Mouse (Mus musculus) cerebellum, adult 11-12 months (tissue): ENCODE data around the gene Gm10799.
"Not testable (repeated sequence)": the region's sequence is repeated elsewhere in the genome, so short reads cannot be mapped to it uniquely, and the experiment has no call there.

Experiments
- DNase-seq: peaks from one replicate; pipeline ENCODE4 v3.0.0; 2022

Gene Gm10799

DNA sequence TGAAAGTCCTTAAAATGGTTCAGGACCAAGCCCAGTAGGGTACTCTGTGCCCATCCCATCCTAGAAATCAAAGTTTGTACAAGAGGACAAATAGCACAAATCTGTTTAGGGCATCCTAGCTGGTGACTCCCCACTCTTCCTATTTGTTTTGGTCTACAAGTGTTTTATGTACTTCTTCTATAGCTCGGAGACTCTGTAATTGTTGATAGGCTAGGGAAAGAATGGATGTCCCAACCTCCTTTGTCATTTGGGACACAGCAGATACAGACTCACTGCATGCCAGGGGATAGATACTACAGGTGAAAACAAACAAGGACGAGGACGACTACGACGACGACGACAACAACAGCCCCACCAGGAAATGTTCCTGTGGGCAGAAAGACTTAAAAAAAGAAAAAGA is at the start of gene Gm10799:
Gene Gm10799, minus strand, starts transcription at position 101 of the 400 bp plus-strand sequence.
- DNase-seq: not testable (repeated sequence)

DNA sequence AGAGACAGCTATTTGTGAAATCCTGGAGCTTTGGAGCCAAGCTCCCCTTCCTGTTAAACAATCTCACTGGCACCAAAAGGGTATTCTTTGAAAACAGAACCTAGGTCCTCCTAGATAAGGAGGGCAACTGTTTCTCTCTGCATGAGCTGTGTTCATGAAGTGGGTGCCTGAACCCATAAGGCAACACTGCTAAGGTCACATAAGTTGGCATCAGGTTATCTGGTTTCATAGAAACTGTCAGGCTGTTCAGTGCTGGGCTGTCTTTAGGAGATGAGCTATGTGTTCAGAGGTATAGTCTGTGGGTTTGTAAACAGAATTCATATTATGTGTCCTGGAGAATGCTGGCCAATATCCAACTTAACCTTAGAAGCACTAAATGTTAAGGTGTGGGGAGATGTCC is 48.8 kb upstream of the Gm10799 start:
- DNase-seq: not testable (repeated sequence)

DNA sequence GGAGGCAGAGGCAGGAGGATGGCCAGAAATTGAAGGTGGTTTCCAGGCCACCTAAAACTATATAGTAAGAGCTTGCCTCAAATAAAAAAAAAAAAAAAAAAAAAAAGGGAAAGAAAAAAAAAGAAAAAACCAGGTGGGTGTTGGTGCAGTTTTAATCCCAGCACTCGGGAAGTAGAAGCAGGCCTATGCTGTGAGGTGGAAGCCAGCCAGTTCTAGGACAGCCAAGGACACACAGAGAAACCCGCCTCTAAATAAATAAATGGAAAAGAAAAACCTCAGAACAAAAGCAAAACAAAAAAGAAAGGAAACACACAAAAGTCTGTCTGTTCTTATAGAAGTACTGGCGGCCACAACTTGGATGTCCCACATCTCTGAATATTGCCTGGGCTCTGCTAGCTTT is 46.5 kb upstream of the Gm10799 start:
- no peak for DNase-seq

DNA sequence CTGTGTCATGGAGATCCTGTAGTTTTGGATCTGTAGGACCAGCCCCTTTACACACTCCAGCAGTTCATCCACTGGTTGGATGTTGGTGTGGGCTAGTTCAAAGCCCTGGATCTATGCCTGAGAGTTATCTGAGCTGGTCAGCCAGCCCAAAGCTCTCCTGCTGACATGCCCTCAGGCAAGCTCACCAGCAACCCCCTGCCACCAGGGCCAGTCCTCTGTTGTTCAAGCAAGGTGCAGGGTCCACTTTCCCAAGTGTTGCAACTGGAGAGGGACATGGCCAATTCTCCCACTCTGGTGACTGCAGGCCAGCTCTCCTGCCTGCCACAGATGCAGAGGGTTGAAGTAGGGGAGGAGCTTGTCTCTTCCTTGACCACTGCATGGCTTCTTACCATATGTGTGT is 45.2 kb upstream of the Gm10799 start:
- not testable (repeated sequence) for DNase-seq

DNA sequence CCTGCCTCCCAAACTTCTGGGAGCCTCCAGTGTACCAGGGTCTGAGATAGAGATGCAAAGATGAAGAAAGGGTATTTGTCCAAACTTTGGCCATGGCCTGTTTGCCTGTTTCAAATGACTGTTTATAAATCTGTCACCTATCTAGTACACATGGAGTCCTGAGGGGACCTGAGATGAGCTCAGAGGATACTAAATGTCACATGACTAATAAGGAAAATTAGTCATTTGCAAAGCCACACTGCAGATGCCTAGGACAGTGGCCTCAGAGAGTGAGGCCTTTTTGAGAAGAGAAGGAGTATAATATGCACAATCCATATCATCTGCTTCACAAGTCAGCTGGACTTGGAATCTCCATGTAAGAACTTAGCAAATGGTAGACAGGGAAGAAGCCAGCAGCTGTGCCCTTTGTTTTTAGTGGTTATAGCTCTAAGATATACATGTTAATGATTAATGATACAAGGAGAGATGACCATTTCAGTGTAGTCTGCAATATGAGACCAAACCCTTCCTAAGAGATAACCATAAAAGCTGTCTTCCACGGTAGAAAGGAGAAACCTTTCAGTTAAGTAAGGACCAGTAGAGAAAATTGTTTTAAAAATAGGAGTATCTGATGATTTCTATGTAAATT is 42.9 kb upstream of the Gm10799 start:
- not testable (repeated sequence) for DNase-seq

DNA sequence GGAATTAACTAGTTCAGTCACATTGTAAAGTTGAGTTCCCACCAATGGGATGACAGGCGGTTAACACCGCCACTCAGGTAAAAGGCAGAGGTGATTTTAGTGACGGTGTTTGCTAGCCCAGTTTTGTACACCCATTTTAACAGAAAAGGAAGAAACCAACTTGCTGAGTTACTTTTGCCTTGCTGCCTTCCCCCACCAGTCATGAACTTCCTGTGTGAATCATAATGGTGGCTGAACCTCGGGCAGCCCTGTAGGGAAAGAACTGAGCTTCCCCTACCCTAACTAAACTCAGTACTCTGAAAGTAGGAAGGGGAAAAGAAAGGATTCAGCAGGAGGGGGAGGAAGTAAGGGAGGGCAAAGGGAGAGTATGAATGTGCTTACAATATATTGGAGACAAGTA is 41.7 kb upstream of the Gm10799 start:
- DNase-seq: no peak

DNA sequence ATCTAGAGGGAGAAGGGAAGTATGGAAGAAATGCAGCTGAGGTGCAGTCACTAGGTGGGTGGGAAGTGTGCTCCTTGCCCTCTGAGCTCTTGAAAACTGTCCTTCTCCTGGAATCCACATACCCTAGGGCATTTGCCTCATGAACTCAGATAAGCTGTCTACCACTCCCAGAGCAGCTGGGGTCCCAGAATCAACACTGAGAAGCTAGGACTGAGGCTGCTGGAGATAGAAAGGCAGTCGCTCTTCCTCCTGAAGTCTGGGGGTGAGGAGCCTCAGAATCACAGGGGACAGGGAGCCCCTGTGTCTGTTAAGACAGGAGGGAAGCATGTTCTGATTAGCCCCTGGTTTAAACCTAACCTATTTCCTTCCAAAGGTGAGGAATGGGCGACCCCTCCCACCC is 41.2 kb upstream of the Gm10799 start:
- DNase-seq: no peak

DNA sequence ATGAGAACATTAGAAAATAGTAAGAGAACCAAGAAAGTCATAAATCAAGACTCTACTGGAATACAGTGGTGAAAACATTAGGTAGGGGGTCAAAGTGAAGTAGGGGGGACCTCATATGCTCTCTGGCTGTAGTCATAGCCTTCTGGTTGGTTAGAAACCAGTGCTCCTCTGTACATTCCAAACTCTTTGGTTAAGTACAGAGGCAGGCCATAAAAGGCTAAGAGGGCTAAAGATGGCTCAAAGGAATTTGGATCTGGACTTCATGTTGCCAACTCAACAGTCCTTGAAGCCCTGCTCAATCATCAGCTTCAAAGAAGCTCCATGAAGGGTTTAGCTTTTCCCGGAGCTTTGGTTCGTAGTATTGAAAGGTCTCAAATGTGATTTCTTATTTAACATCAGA is 40.7 kb upstream of the Gm10799 start:
- not testable (repeated sequence) for DNase-seq

DNA sequence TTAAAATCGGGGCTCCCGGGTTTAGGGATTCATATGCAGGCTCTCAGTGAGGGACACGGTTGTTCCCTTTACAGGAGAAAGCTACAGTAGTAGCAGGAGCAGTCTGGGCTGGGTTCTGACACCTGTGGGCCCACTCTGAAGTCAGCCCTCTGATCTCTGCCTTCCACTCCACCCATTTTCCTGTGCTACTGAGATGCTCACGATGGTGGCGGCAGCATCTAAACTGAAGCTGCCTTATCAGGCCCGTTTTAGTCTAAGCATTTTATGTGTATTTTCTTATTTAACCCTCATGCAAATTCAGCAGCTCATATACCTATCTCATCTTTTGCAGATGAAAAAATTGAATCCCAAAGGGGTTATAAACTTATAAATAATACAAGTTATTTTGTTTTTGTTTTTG is 36.5 kb upstream of the Gm10799 start:
- DNase-seq: no peak

DNA sequence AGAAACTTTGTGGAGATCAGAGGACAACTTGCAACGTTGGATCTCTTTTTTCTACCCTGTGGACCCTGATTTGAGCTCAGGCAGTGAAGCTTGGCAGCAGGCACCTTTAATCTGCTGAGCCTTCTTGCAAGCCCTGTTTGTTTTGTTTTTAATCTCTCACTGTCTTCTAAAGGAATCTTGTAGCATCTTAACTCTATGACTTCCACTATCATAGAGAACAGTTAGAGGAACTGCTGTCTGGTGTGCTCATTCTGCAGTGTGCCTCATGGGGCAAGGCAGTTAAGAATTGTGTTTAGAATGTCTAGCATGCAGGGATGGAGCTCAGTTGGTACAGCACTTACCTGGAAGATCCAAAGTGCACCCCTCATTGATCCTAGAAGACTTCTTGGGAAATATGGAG is 31.6 kb upstream of the Gm10799 start:
- no peak for DNase-seq

DNA sequence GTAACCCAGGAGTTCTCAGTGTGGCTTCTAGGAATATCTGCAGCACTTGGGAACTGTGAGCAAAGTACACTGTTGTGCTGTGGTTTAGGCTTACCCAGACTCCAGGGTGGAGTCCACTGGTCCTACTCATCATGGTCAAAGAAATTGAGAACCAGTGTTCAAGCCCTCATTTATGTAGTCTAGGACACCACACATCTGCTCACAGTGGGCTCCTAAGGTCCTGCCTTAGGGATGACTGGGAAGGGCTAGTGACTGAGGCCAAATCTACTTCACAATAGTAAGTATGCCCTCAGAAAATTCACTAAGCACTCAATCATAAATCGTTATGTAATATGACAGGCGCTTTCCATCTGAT is 30.9 kb upstream of the Gm10799 start:
- DNase-seq: no peak

DNA sequence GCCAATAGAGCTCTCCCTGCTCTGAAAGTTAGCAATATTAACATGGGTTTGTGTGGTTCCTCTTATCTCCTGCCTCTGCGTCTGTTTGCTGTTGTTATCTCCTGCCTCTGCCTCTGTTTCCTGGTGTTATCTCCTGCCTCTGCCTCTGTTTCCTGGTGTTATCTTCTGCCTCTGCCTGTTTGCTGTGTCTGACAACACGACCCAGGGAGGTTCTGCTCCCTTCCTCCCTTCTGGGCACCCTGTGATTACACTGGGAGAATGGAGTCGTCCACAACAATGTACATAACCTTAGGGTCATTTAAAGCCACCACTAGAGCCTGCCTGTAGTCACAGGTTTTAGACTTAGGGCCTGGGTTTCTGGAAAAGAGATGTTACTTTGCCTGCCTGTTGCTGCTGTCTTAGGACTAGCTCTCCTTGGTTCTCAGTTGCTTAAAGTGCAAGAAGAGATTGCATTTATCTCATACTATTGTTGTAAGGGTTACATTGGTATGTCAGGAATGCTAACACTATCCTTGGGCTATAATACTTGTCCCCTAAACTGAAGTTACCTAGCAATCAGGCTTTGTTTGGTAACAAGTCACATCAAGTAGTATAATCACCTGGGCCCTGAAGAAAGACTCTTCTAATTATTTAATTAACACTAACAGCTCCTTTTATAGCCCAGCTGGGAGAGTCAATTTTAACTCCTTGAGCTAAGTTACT is 30.3 kb upstream of the Gm10799 start:
- no peak for DNase-seq

DNA sequence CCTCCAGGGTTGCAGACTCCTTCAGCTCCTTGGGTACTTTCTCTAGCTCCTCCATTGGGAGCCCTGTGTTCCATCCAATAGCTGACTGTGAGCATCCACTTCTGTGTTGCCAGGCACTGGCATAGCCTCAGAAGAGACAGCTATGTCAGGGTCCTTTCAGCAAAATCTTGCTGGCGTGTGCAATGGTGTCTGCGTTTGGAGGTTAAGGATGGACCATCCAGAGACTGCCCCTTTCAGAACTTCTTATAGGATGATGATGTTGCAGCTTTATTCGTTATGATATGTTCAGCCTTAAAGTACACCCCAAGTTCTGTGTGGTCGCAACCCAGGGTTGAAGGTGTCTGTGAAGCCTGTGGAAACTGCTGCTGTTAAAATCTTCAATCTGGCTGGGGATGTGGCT is 29.0 kb upstream of the Gm10799 start:
- DNase-seq: not testable (repeated sequence)

DNA sequence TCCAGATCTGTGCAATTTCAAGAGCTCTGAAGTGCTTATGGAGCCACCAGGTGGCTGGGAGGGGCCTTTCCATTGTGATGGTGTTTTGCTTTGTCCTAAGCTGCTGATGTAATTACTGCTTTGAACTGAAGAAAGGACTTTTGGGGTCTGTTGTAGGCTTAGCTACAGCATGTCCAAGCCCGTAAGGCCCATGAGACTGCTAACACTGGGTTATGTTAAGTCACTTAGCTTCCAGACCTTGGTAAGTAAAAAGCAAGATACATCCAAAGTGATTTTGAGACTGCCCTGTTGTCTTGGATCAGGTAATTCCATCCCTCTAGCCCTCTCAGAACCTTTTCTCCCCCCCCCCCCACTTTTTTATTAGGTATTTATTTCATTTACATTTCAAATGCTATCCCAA is 28.4 kb upstream of the Gm10799 start:
- DNase-seq: not testable (repeated sequence)

DNA sequence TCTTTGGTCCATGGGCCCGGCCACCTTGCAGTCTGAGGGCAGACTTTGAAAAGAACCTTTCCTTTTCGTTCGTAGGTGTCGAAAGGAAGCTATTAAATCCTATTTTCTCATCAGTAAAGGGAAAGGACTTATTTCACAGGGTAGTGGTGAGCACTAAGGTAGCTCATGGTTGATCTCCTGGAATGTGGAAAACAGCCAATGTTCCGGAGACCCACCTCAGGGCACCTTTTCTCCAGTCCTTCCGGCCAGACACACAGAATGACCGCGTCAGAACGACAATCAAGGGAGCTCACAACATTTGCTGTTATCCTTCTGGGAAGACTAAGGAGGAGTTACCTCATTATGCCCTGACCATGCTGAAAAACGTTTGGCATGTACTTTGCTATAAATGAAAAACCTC is 27.9 kb upstream of the Gm10799 start:
- DNase-seq: no peak

DNA sequence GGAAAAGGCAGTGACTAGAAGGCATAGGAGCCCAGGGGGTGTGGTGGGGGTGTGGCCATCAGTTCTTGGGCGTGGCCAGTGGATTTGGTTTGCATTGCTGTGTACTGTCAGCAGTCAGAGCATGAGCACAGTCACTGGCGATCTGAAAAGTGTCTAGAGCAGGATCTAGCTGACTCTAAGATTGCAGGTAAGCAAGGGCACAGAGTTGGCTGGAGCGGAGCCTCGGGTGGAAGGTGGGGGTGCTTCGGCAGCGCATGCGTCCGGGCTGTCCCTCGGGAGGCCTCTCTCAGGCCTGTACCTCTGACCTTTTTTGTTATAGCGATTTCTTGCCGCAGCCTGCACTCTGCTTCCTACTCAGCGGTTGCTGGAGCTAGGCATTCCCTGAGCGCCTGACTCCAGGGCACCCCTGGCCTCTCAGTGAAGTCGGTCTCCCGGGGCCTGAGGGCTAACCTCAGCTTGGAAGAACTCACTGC is 27.4 kb upstream of the Gm10799 start, which contains the start of gene Cd59a:
Gene Cd59a, plus strand, starts transcription at position 61 of the 473 bp plus-strand sequence.
- peak; percentile 77 for DNase-seq

DNA sequence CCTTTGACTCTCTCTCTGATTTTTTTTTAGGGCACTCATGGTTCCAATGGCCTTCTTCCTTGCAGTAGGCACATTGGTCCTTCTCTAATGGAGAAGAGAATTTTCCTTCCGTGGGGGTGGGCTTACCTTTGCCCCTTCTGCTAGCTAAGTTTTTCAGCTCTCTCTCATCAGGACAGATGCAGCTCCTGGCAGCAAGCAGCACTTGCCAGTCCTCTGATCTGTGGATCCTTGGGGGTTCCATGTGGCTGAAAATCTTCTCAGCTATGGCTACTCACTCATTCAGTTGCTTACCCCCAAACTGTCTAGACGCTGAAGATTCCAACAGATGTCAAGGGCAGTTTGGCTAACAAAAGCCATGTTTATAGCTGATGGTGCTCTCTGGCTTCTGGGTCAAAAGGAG is 25.0 kb upstream of the Gm10799 start:
- no peak for DNase-seq

DNA sequence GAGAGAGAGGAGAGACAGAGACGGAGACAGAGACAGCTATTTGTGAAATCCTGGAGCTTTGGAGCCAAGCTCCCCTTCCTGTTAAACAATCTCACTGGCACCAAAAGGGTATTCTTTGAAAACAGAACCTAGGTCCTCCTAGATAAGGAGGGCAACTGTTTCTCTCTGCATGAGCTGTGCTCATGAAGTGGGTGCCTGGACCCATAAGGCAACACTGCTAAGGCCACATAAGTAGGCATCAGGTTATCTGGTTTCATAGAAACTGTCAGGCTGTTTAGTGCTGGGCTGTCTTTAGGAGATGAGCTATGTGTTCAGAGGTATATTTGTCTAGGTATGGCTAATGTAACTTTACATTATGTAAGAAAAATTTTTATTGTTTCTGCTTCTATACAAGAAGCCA is 19.2 kb upstream of the Gm10799 start:
- DNase-seq: not testable (repeated sequence)

DNA sequence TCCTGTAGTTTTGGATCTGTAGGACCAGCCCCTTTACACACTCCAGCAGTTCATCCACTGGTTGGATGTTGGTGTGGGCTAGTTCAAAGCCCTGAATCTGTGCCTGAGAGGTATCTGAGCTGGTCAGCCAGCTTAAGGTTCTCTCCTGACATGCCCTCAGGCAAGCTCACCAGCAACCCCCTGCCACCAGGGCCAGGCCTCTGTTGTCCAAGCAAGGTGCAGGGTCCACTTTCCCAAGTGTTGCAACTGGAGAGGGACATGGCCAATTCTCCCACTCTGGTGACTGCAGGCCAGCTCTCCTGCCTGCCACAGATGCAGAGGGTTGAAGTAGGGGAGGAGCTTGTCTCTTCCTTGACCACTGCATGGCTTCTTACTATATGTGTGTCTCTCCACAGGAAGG is 15.7 kb upstream of the Gm10799 start:
- DNase-seq: not testable (repeated sequence)

DNA sequence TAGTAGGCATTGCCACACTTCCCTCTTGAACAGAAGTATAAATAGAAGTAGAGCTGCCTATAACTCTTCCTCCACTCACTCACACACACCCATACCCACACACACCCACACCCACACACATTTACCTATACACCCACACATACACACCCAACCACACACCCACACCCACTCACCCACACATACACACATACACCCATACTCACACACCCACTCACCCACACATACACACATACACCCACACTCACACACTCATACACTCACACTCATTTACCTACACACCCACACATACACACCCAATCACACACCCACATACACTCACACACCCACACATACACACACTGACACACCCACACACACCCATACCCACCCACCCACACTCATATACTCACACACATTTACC is 14.1 kb upstream of the Gm10799 start:
- DNase-seq: no peak

DNA sequence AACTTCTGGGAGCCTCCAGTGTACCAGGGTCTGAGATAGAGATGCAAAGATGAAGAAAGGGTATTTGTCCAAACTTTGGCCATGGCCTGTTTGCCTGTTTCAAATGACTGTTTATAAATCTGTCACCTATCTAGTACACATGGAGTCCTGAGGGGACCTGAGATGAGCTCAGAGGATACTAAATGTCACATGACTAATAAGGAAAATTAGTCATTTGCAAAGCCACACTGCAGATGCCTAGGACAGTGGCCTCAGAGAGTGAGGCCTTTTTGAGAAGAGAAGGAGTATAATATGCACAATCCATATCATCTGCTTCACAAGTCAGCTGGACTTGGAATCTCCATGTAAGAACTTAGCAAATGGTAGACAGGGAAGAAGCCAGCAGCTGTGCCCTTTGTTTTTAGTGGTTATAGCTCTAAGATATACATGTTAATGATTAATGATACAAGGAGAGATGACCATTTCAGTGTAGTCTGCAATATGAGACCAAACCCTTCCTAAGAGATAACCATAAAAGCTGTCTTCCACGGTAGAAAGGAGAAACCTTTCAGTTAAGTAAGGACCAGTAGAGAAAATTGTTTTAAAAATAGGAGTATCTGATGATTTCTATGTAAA is 13.2 kb upstream of the Gm10799 start:
- not testable (repeated sequence) for DNase-seq

DNA sequence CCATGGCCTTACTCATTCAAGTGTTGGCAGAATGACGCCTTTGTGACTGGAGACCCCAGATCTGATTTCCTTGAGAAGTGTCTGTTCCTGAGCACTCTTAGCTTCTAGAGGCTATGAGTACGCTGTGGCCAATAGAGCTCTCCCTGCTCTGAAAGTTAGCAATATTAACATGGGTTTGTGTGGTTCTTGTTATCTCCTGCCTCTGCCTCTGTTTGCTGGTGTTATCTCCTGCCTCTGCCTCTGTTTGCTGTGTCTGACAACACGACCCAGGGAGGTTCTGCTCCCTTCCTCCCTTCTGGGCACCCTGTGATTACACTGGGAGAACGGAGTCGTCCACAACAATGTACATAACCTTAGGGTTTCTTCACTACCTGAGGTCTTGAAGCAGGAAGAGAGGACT is 9.9 kb upstream of the Gm10799 start:
- DNase-seq: not testable (repeated sequence)

DNA sequence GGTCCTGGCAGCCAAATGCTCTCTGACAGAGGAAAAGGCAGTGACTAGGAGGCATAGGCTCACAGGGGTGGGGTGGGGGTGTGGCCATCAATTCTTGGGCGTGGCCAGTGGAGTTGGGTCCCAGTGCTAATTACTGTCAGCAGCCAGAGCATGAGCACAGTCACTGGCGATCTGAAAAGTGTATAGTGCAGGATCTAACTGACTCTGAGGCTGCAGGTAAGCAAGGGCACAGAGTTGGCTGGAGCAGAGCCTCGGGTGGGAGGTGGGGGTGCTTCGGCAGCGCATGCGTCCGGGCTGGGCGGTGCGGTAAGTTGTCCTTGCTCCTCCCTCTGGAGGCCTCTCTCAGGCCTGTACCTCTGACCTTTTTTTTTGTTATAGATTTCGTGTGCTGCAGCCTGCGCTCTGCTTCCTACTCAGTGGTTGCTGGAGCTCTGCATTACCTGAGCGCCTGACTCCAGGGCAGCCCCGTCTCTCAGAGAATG is 1.4 kb upstream of the Gm10799 start, which contains the start of gene Cd59b:
Gene Cd59b, plus strand, starts transcription at position 146 of the 482 bp plus-strand sequence.
- peak; percentile 27 for DNase-seq

DNA sequence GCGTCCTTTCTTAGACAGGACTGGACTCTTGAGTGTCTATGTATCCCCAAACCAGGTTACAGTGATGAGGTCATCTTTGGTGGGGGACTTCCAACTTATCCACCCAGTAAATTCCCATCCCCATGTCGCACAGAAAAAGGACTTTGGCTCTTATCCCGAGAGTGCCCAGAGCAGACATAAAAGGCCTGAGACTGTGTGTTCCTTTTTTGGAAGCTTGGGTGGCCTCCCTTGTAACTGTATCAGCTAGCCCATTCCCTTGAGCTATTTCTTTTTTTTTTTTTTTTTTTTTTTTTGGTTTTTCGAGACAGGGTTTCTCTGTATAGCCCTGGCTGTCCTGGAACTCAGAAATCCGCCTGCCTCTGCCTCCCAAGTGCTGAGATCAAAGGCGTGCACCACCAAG is 2.8 kb downstream of the Gm10799 start, which contains the start of gene Gm10912:
Gene Gm10912, plus strand, starts transcription at position 301 of the 400 bp plus-strand sequence.
- DNase-seq: not testable (repeated sequence)
